Mouse (Mus musculus) embryonic facial prominence, embryonic 15.5 days (tissue): ENCODE measurements around the gene Serpina3c. TPM values are rescaled to one million over a fixed set of nuclear protein-coding genes. Genes with fewer than 3 reads are reported as not detected.
"Not testable (repeated sequence)": the region's sequence is repeated elsewhere in the genome, so short reads cannot be mapped to it uniquely, and the experiment has no call there.

Experiments
- ATAC-seq: fragments of 200-750 bp; cut with Nextera tagmentation; 2 replicates; pipeline ENCODE4 v1.8.0; 2017; ENCODE audit warnings: low read depth, moderate TSS enrichment; ENCODE audit not compliant: insufficient number of reproducible peaks, low FRiP score, low TSS enrichment
- H3K27ac ChIP-seq: fragments of 300-500 bp; sonication (generic); replicated peaks from 2 replicates; pipeline ENCODE4 v1.5.1; 2015; ENCODE audit warnings: mild to moderate bottlenecking, inconsistent platforms
- H3K27me3 ChIP-seq: fragments of 300-500 bp; sonication (generic); 2 replicates; pipeline ENCODE4 v1.6.1; 2015; ENCODE audit warnings: inconsistent platforms
- H3K36me3 ChIP-seq: fragments of 300-500 bp; sonication (generic); 2 replicates; pipeline ENCODE4 v1.6.1; 2015; ENCODE audit warnings: mild to moderate bottlenecking, inconsistent platforms
- H3K4me1 ChIP-seq: fragments of 300-500 bp; sonication (generic); 2 replicates; pipeline ENCODE4 v1.6.1; 2015; ENCODE audit warnings: inconsistent platforms
- H3K4me2 ChIP-seq: fragments of 300-500 bp; sonication (generic); replicated peaks from 2 replicates; pipeline ENCODE4 v1.6.1; 2015; ENCODE audit warnings: mild to moderate bottlenecking, inconsistent platforms
- H3K4me3 ChIP-seq: fragments of 300-500 bp; sonication (generic); replicated peaks from 2 replicates; pipeline ENCODE4 v1.5.1; 2015; ENCODE audit warnings: mild to moderate bottlenecking, inconsistent platforms
- H3K9ac ChIP-seq: fragments of 300-500 bp; sonication (generic); 2 replicates; pipeline ENCODE4 v1.6.1; 2015; ENCODE audit warnings: inconsistent platforms
- H3K9me3 ChIP-seq: fragments of 300-500 bp; sonication (generic); replicated peaks from 2 replicates; pipeline ENCODE4 v1.6.1; 2016; ENCODE audit warnings: inconsistent platforms
- WGBS: fragments of 180-500 bp; shearing (Covaris S2); methylation state at CpG from one replicate; pipeline ENCODE4 v1.1.7; 2015; 5-methylcytosine and 5-hydroxymethylcytosine counted together
- polyA plus RNA-seq: library from polyadenylated mRNA; unstranded; fragments of >200 nt; fragmentation: Nextera tagmentation; extraction: Ambion mirVana; gene quantifications from 2 replicates; pipeline ENCODE4 v1.2.1, GENCODE M21; 2015

Serpina3c gene
- polyA plus RNA-seq, 1 experiment from 2014 or later, result 0.12 TPM

- no peaks in the 10 kb centered on the region for H3K9me3 ChIP-seq
- ATAC-seq, result no peak
- H3K27me3 ChIP-seq, result no peaks in the 10 kb centered on the region
- H3K36me3 ChIP-seq, result no peaks in the 10 kb centered on the region
- no peak overlapping the region for H3K4me2 ChIP-seq
- no peak overlapping the region for H3K27ac ChIP-seq
- H3K4me3 ChIP-seq, result no peak overlapping the region
- 64% methylated on average over 1 of the region's 1 CpGs for WGBS
- no peak overlapping the region for H3K9ac ChIP-seq
- no peaks in the 10 kb centered on the region for H3K4me1 ChIP-seq
These were observed 10.4 kb downstream of the Serpina3c start for GRCm38 (mm10) chr12:104143286-104143685.

GRCm38 (mm10) chr12:104142427-104142826 is 11.2 kb downstream of the Serpina3c start:
- Histone ChIP-seq H3K27ac (no peak overlapping the region), H3K9me3 (no peaks in the 10 kb centered on the region), H3K4me2 (no peak overlapping the region), H3K27me3 (no peaks in the 10 kb centered on the region), H3K36me3 (no peaks in the 10 kb centered on the region), H3K4me3 (no peak overlapping the region), H3K4me1 (no peaks in the 10 kb centered on the region), H3K9ac (no peak overlapping the region)
- 45% methylated on average over 1 of the region's 1 CpGs for WGBS
- no peak for ATAC-seq

GRCm38 (mm10) chr12:104141506-104141905 is 12.2 kb downstream of the Serpina3c start:
- ATAC-seq, result no peak
- no peak overlapping the region for H3K4me2 ChIP-seq
- no peaks in the 10 kb centered on the region for H3K36me3 ChIP-seq
- no peak overlapping the region for H3K4me3 ChIP-seq
- no peak overlapping the region for H3K9ac ChIP-seq
- no peaks in the 10 kb centered on the region for H3K4me1 ChIP-seq
- no peaks in the 10 kb centered on the region for H3K27me3 ChIP-seq
- 77% methylated on average over 1 of the region's 1 CpGs for WGBS
- no peak overlapping the region for H3K27ac ChIP-seq
- no peaks in the 10 kb centered on the region for H3K9me3 ChIP-seq

GRCm38 (mm10) chr12:104140543-104141103 is 13.0 kb downstream of the Serpina3c start:
- Histone ChIP-seq H3K36me3 (no peaks in the 10 kb centered on the region), H3K4me1 (no peaks in the 10 kb centered on the region), H3K4me3 (no peak overlapping the region), H3K27me3 (no peaks in the 10 kb centered on the region), H3K27ac (no peak overlapping the region), H3K9me3 (no peaks in the 10 kb centered on the region), H3K4me2 (no peak overlapping the region), H3K9ac (no peak overlapping the region)
- 89% methylated on average over 4 of the region's 4 CpGs for WGBS
- ATAC-seq, result no peak

GRCm38 (mm10) chr12:104138216-104138615 is 15.5 kb downstream of the Serpina3c start:
- Histone ChIP-seq H3K4me2 (no peak overlapping the region), H3K4me3 (no peak overlapping the region), H3K9ac (no peak overlapping the region), H3K36me3 (no peaks in the 10 kb centered on the region), H3K9me3 (no peaks in the 10 kb centered on the region), H3K27me3 (no peaks in the 10 kb centered on the region), H3K27ac (no peak overlapping the region), H3K4me1 (no peaks in the 10 kb centered on the region)
- ATAC-seq, result no peak
- 83% methylated on average over 2 of the region's 2 CpGs for whole genome bisulfite sequencing

GRCm38 (mm10) chr12:104131041-104131440 is 22.6 kb downstream of the Serpina3c start:
- H3K4me2 ChIP-seq, result no peak overlapping the region
- H3K4me3 ChIP-seq, result no peak overlapping the region
- no peaks in the 10 kb centered on the region for H3K27me3 ChIP-seq
- H3K9me3 ChIP-seq, result no peaks in the 10 kb centered on the region
- no peaks in the 10 kb centered on the region for H3K4me1 ChIP-seq
- ATAC-seq, result no peak
- no peak overlapping the region for H3K9ac ChIP-seq
- no peaks in the 10 kb centered on the region for H3K36me3 ChIP-seq
- no peak overlapping the region for H3K27ac ChIP-seq

GRCm38 (mm10) chr12:104127696-104128095 is 26.0 kb downstream of the Serpina3c start, which contains the start of gene Serpina3b:
Gene Serpina3b, plus strand, starts transcription at chr12:104127996.
- WGBS, result 83% methylated on average over 5 of the region's 5 CpGs
- Histone ChIP-seq H3K9ac (no peak within 1 kb of the TSS), H3K27ac (no peak within 1 kb of the TSS), H3K4me3 (no peak within 1 kb of the TSS), H3K36me3 (no peaks in the 10 kb centered on the region), H3K4me1 (no peaks in the 10 kb centered on the region), H3K27me3 (no peaks in the 10 kb centered on the region), H3K9me3 (no peaks in the 10 kb centered on the region), H3K4me2 (no peak within 1 kb of the TSS)
- ATAC-seq, result no peak

GRCm38 (mm10) chr12:104125021-104125560 is 28.6 kb downstream of the Serpina3c start:
- H3K4me2 ChIP-seq, result no peak overlapping the region
- H3K27ac ChIP-seq, result no peak overlapping the region
- no peak overlapping the region for H3K4me3 ChIP-seq
- H3K36me3 ChIP-seq, result no peaks in the 10 kb centered on the region
- no peaks in the 10 kb centered on the region for H3K9me3 ChIP-seq
- WGBS, result 82% methylated on average over 5 of the region's 5 CpGs
- ATAC-seq, result no peak
- no peak overlapping the region for H3K9ac ChIP-seq
- H3K27me3 ChIP-seq, result no peaks in the 10 kb centered on the region
- no peaks in the 10 kb centered on the region for H3K4me1 ChIP-seq

GRCm38 (mm10) chr12:104123996-104124395 is 29.7 kb downstream of the Serpina3c start:
- Histone ChIP-seq H3K9ac (no peak overlapping the region), H3K9me3 (no peaks in the 10 kb centered on the region), H3K27me3 (no peaks in the 10 kb centered on the region), H3K4me2 (no peak overlapping the region), H3K36me3 (no peaks in the 10 kb centered on the region), H3K4me1 (no peaks in the 10 kb centered on the region), H3K4me3 (no peak overlapping the region), H3K27ac (no peak overlapping the region)
- 67% methylated on average over 2 of the region's 2 CpGs for WGBS
- no peak for ATAC-seq

- Histone ChIP-seq H3K27ac (no peak overlapping the region), H3K9me3 (no peaks in the 10 kb centered on the region), H3K4me1 (no peaks in the 10 kb centered on the region), H3K27me3 (no peaks in the 10 kb centered on the region), H3K4me3 (no peak overlapping the region), H3K4me2 (no peak overlapping the region), H3K9ac (no peak overlapping the region), H3K36me3 (no peaks in the 10 kb centered on the region)
- ATAC-seq, result no peak
- WGBS, result 80% methylated on average over 1 of the region's 1 CpGs
These were observed 30.6 kb downstream of the Serpina3c start for GRCm38 (mm10) chr12:104123097-104123496.

- no peaks in the 10 kb centered on the region for H3K9me3 ChIP-seq
- no peak overlapping the region for H3K4me2 ChIP-seq
- H3K36me3 ChIP-seq, result no peaks in the 10 kb centered on the region
- H3K4me1 ChIP-seq, result no peaks in the 10 kb centered on the region
- H3K4me3 ChIP-seq, result no peak overlapping the region
- no peak overlapping the region for H3K9ac ChIP-seq
- no peak overlapping the region for H3K27ac ChIP-seq
- 52% methylated on average over 3 of the region's 3 CpGs for WGBS
- H3K27me3 ChIP-seq, result no peaks in the 10 kb centered on the region
- ATAC-seq, result no peak
These were observed 38.6 kb downstream of the Serpina3c start for GRCm38 (mm10) chr12:104114921-104115579.

GRCm38 (mm10) chr12:104112333-104112732 is 41.3 kb downstream of the Serpina3c start, which contains the start of gene Serpina3a:
Gene Serpina3a, plus strand, starts transcription at chr12:104112724.
- WGBS, result 92% methylated on average over 11 of the region's 11 CpGs
- H3K36me3 ChIP-seq, H3K27me3 ChIP-seq, H3K9ac ChIP-seq, H3K9me3 ChIP-seq, H3K4me3 ChIP-seq, H3K4me1 ChIP-seq, H3K27ac ChIP-seq, ATAC-seq, H3K4me2 ChIP-seq: not testable (repeated sequence)
